Mouse (Mus musculus): ENCODE results near the gene Hkdc1.
A peak's percentile ranks its signal among the peaks of the same experiment; 100 is the strongest.

Hkdc1 gene

GRCm38 (mm10) chr10:62379808-62380207 lies 42.5 kb downstream of the Hkdc1 start, which contains the start of gene Hk1:
Gene Hk1, minus strand, starts transcription at chr10:62379908.
- DNase-seq (ENCODE audit: low spot score) = no peak

DNA sequence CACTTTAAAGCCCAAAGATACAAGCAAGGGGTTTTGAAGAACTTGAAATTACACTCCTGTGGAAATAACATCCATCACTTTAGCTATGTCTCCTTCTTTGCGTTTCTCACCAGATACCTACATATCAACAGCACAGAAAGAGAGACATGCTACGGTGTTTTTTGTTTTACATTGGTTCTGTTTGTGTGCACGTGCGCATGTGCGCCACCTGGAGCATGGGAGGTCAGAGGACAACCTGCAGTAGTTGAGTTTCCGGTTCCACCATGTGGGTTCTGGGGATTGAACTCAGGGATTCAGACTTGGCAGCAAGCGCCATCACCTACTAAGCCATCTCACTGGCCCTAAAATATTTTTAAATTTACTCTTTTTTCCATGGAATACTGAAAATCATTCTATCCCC lies 63.5 kb downstream of the Hkdc1 start:
- no peak for DNase-seq (ENCODE audit: low spot score)

- no peak for DNase-seq (ENCODE audit: low spot score)
These were observed 66.1 kb downstream of the Hkdc1 start for GRCm38 (mm10) chr10:62356105-62356730.

GRCm38 (mm10) chr10:62345147-62345546 lies 77.1 kb downstream of the Hkdc1 start:
- no peak for DNase-seq (ENCODE audit: low spot score)

DNA sequence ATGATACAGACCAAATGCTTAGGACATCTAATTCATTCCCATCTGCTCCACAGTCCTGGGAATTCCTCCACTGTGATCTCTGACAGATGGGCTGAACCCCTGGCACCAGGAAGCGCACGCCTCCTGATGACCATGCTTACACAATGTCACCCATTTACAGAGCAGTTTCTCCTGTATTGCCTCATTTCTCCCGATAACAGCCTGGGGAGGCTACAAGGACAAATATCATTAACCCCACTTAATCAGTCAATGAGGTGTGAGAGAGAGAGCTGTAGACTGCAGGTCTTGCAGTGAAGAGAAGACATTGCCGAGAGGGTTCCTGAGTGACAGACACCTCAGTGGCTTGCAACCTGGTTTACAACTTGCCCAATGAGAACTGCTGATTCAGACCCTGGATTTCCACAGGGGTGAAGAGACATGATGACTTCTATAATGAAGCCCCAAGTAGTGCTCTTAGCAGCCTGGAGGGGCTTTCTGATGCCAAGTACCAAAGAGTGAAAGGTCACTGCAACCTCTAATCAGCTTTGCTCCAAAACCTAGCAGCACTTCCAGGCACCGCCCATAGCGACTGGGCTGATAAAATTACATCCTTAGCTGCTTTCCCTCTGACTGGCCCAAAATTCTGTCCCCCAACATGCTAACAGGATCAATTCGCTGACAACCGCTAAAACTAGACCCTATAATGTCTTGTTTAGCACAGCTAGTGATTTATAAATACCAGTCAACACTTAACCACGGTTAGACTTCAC lies 78.1 kb downstream of the Hkdc1 start:
- no peak for DNase-seq (ENCODE audit: low spot score)

DNA sequence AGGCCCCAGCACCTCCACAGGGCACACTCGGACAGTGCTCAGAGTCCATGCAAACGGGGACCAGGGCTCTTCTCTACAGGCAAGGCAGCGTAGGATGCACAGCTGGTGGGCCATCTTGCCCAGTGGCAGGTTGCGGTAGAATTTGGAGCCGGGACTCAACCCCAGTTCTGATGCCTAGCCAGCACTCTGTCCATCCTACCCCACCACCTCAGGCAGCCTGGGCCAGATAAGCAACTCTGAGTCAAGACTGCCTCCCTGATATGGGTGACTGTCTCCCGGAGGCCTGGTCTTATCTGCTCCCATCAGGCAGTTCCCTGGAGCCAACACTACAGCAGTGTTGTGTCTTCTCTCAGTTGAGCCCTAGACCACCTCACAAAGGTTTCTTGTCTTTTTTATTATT lies 79.8 kb downstream of the Hkdc1 start:
- no peak for DNase-seq (ENCODE audit: low spot score)

GRCm38 (mm10) chr10:62341956-62342355 lies 80.3 kb downstream of the Hkdc1 start:
- DNase-seq (ENCODE audit: low spot score) = no peak

DNA sequence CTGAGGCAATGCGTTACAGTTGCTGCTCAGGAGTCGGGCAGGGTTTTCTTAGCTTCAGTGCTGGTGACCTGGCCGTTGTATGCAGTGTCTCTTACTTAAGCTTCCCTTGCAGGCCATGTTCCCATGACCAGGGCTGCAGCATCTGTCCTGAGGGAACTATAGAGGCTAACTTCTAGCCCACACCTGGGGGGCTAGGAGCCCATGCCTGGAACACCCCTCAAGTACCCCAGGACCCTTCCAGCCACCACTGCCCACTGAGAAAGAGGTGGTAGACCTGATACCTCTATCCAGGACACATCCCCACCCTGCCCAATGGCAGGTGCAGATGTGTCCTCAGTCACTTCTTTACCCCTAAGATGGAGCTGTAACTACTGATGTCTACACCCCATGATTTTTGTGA lies 81.3 kb downstream of the Hkdc1 start:
- DNase-seq (ENCODE audit: low spot score) = no peak

- DNase-seq (ENCODE audit: low spot score) = peak; percentile 94
These were observed 82.1 kb downstream of the Hkdc1 start for GRCm38 (mm10) chr10:62340095-62340731.

DNA sequence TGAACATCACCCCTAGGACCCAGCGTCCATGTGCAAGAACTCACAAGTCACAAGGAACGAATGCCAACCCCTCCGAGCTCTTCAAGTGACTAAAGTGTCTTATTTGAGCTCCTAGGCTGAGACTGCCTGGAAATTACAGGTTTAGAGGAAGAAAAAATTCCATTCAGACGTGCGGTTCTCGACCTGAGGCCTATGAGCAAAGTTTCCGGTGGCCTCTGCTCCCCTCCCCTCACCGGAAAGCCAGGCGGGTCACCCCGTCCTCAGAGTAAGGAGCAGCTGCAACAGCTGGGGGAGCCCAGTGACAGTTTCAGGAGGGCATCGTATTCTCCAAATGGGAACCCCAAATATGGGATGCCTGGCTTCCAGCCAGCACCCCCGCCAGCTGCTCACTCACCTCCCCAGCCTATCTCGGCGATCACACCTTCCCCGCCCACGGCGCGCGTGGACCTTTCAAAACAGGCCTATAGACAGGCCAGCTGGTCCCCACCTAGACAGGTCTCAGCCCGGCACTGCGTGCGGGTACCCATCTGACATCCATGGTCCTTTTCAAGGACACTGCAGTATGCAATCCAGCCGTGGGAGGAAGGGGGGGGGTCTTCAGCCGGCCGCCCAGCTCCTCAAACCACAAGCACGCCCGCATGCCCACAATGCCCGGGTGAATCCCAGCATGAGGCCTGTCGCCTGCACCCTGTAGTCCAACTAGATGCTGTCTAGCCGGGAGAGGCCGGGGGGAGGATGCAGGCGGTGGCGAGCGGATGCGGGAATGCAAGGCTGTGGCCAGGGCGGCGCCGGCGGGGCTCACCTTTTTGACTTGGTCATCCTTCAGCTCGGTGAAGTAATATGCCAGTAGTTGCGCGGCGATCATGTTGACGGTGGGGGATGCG lies 82.8 kb downstream of the Hkdc1 start:
- no peak for DNase-seq (ENCODE audit: low spot score)

GRCm38 (mm10) chr10:62338626-62339025 lies 83.7 kb downstream of the Hkdc1 start:
- no peak for DNase-seq (ENCODE audit: low spot score)

DNA sequence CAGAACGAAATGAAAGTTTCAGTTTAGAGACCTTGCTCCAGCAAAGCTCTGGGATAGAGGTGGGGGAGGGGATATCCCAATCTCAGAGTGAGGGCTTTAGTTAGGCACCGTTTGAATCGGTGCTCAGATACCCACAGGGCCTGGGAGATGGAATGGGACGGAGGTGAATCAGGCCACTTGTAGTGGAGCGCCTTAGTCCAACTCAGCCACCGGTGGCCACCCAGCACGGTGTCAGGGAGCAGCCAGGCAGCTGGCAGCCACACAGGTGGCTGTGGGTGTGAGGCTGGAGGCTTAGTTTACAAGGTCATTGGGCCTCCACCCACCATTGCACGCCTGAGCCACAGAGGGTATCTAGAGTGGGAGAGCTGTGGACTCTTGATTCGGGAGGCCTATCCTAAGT lies 84.1 kb downstream of the Hkdc1 start:
- no peak for DNase-seq (ENCODE audit: low spot score)

- no peak for DNase-seq (ENCODE audit: low spot score)
These were observed 85.4 kb downstream of the Hkdc1 start for GRCm38 (mm10) chr10:62336601-62337578.

GRCm38 (mm10) chr10:62335423-62335776 lies 86.9 kb downstream of the Hkdc1 start:
- DNase-seq (ENCODE audit: low spot score) = no peak

GRCm38 (mm10) chr10:62334686-62335422 lies 87.4 kb downstream of the Hkdc1 start:
- DNase-seq (ENCODE audit: low spot score) = no peak

GRCm38 (mm10) chr10:62333269-62333668 lies 89.0 kb downstream of the Hkdc1 start:
- no peak for DNase-seq (ENCODE audit: low spot score)
